Mouse (Mus musculus): Measurements from ENCODE around the gene Eogt. TPM values are rescaled to one million over a fixed set of nuclear protein-coding genes. Genes with fewer than 3 reads are reported as not detected.

Eogt gene
- polyA plus RNA-seq, 2 experiments = 1.4 to 1.9 TPM

GRCm38 (mm10) chr6:97124336-97125010 is 24.5 kb downstream of the Eogt start:
- no peak for TF ChIP-seq CTCF (IDR thresholded peaks at IDR 0.05; ENCODE audit: low read depth)
- DNase-seq (ENCODE audit: low read depth in 3 of 3, low spot score in 3 of 3) (no peak), ATAC-seq (ENCODE audit: insufficient read depth) (no peak)
- H3K27ac ChIP-seq = no peak overlapping the region
- no peak overlapping the region for H3K4me2 ChIP-seq (ENCODE audit: low read depth)
- H3K36me3 ChIP-seq (replicated peaks; ENCODE audit: control insufficient read depth, insufficient read depth, low read depth) = no peaks in the 10 kb centered on the region
- 76% methylated on average over 10 of the region's 10 CpGs for WGBS (ENCODE audit: insufficient replicate concordance)
- no peaks in the 10 kb centered on the region for H3K4me1 ChIP-seq (replicated peaks; ENCODE audit: control insufficient read depth in 2 of 2, insufficient read depth in 2 of 2, low read length in 1 of 2)
- H3K9ac ChIP-seq (replicated peaks) = no peak overlapping the region
- H3K9me3 ChIP-seq (ENCODE audit: control insufficient read depth, low read length) = no peaks in the 10 kb centered on the region
- no peaks in the 10 kb centered on the region for H3K27me3 ChIP-seq (ENCODE audit: control insufficient read depth, insufficient read depth, low read length)
- H3K4me3 ChIP-seq (ENCODE audit: insufficient read depth in 1 of 2, low read depth in 2 of 2, low read length in 2 of 2) = no peak overlapping the region

GRCm38 (mm10) chr6:97120922-97121321 is 28.1 kb downstream of the Eogt start:
- Histone ChIP-seq H3K9ac (replicated peaks) (no peak overlapping the region), H3K4me2 (ENCODE audit: low read depth) (no peak overlapping the region), H3K4me3 (ENCODE audit: insufficient read depth in 1 of 2, low read depth in 2 of 2, low read length in 2 of 2) (no peak overlapping the region), H3K4me1 (replicated peaks; ENCODE audit: control insufficient read depth in 2 of 2, insufficient read depth in 2 of 2, low read length in 1 of 2) (0 out of 4 replicates have a peak, but pooled peaks cover 0 to 2% of the 10 kb centered on the region in 2 experiments), H3K36me3 (replicated peaks; ENCODE audit: control insufficient read depth, insufficient read depth, low read depth) (no peaks in the 10 kb centered on the region), H3K9me3 (ENCODE audit: control insufficient read depth, low read length) (no peaks in the 10 kb centered on the region), H3K27me3 (ENCODE audit: control insufficient read depth, insufficient read depth, low read length) (no peaks in the 10 kb centered on the region), H3K27ac (no peak overlapping the region)
- no peak for ATAC-seq (ENCODE audit: insufficient read depth)
- WGBS (ENCODE audit: insufficient replicate concordance) = 75% methylated on average over 4 of the region's 4 CpGs
- no peak for DNase-seq (ENCODE audit: low read depth in 3 of 3, low spot score in 3 of 3)
- TF ChIP-seq CTCF (IDR thresholded peaks at IDR 0.05; ENCODE audit: low read depth) (no peak), EP300 (IDR thresholded peaks at IDR 0.05; ENCODE audit: low read depth) (no peak)

GRCm38 (mm10) chr6:97118327-97118726 is 30.7 kb downstream of the Eogt start:
- H3K4me2 ChIP-seq (ENCODE audit: low read depth) = no peak overlapping the region
- ATAC-seq (ENCODE audit: insufficient read depth) = no peak
- DNase-seq (ENCODE audit: low read depth in 3 of 3, low spot score in 3 of 3) = no peak
- TF ChIP-seq CTCF (IDR thresholded peaks at IDR 0.05; ENCODE audit: low read depth) (no peak), EP300 (IDR thresholded peaks at IDR 0.05; ENCODE audit: low read depth) (no peak)
- no peak overlapping the region for H3K9ac ChIP-seq (replicated peaks)
- WGBS (ENCODE audit: insufficient replicate concordance) = 77% methylated on average over 3 of the region's 3 CpGs
- H3K27me3 ChIP-seq (ENCODE audit: control insufficient read depth, insufficient read depth, low read length) = no peaks in the 10 kb centered on the region
- 0 out of 4 replicates have a peak, but pooled peaks cover 0 to 2% of the 10 kb centered on the region in 2 experiments for H3K4me1 ChIP-seq (replicated peaks; ENCODE audit: control insufficient read depth in 2 of 2, insufficient read depth in 2 of 2, low read length in 1 of 2)
- H3K36me3 ChIP-seq (replicated peaks; ENCODE audit: control insufficient read depth, insufficient read depth, low read depth) = no peaks in the 10 kb centered on the region
- no peak overlapping the region for H3K4me3 ChIP-seq (ENCODE audit: insufficient read depth in 1 of 2, low read depth in 2 of 2, low read length in 2 of 2)
- H3K9me3 ChIP-seq (ENCODE audit: control insufficient read depth, low read length) = no peaks in the 10 kb centered on the region
- H3K27ac ChIP-seq = no peak overlapping the region

GRCm38 (mm10) chr6:97116896-97117295 is 32.1 kb downstream of the Eogt start:
- Histone ChIP-seq H3K27me3 (ENCODE audit: control insufficient read depth, insufficient read depth, low read length) (no peaks in the 10 kb centered on the region), H3K9ac (replicated peaks) (no peak overlapping the region), H3K27ac (no peak overlapping the region), H3K4me2 (ENCODE audit: low read depth) (no peak overlapping the region), H3K9me3 (ENCODE audit: control insufficient read depth, low read length) (no peaks in the 10 kb centered on the region), H3K4me3 (ENCODE audit: insufficient read depth in 1 of 2, low read depth in 2 of 2, low read length in 2 of 2) (no peak overlapping the region), H3K4me1 (replicated peaks; ENCODE audit: control insufficient read depth in 2 of 2, insufficient read depth in 2 of 2, low read length in 1 of 2) (0 out of 4 replicates have a peak, but pooled peaks cover 0 to 2% of the 10 kb centered on the region in 2 experiments), H3K36me3 (replicated peaks; ENCODE audit: control insufficient read depth, insufficient read depth, low read depth) (no peaks in the 10 kb centered on the region)
- peak; percentile 43; the same call in 1 of the 2 replicates for TF ChIP-seq EP300 (IDR thresholded peaks at IDR 0.05; ENCODE audit: low read depth)
- TF ChIP-seq CTCF (IDR thresholded peaks at IDR 0.05; ENCODE audit: low read depth) = no peak
- DNase-seq (ENCODE audit: low read depth in 3 of 3, low spot score in 3 of 3) (peak in 1 of 3 experiments; percentile 16), ATAC-seq (ENCODE audit: insufficient read depth) (peak; percentile 56; the same call in 1 of the 2 replicates)
- WGBS (ENCODE audit: insufficient replicate concordance) = 27% methylated on average over 5 of the region's 5 CpGs

- WGBS (ENCODE audit: insufficient replicate concordance) = 38% methylated on average over 3 of the region's 3 CpGs
- no peaks in the 10 kb centered on the region for H3K36me3 ChIP-seq (replicated peaks; ENCODE audit: control insufficient read depth, insufficient read depth, low read depth)
- TF ChIP-seq CTCF (IDR thresholded peaks at IDR 0.05; ENCODE audit: low read depth) = peak; percentile 44
- no peak for TF ChIP-seq EP300 (IDR thresholded peaks at IDR 0.05; ENCODE audit: low read depth)
Measured at GRCm38 (mm10) chr6:97114821-97115220, 34.2 kb downstream of the Eogt start.

More at GRCm38 (mm10) chr6:97114821-97115220, 34.2 kb downstream of the Eogt start:
- Histone ChIP-seq H3K4me2 (ENCODE audit: low read depth) (no peak overlapping the region), H3K9ac (replicated peaks) (no peak overlapping the region), H3K9me3 (ENCODE audit: control insufficient read depth, low read length) (no peaks in the 10 kb centered on the region), H3K27me3 (ENCODE audit: control insufficient read depth, insufficient read depth, low read length) (no peaks in the 10 kb centered on the region), H3K4me3 (ENCODE audit: insufficient read depth in 1 of 2, low read depth in 2 of 2, low read length in 2 of 2) (no peak overlapping the region), H3K4me1 (replicated peaks; ENCODE audit: control insufficient read depth in 2 of 2, insufficient read depth in 2 of 2, low read length in 1 of 2) (0 out of 4 replicates have a peak, but pooled peaks cover 0 to 2% of the 10 kb centered on the region in 2 experiments), H3K27ac (no peak overlapping the region)
- DNase-seq (ENCODE audit: low read depth in 3 of 3, low spot score in 3 of 3) (no peak), ATAC-seq (ENCODE audit: insufficient read depth) (no peak)
